Mouse (Mus musculus): ENCODE results near the gene Pex14.

GRCm38 (mm10) chr4:149144459-149144858 is 44.8 kb upstream of the Pex14 start:
- TF ChIP-seq FLI1 (IDR thresholded peaks at IDR 0.05; ENCODE audit: low read length): no peak
- TF ChIP-seq GATA1 (IDR thresholded peaks at IDR 0.05; ENCODE audit: borderline replicate concordance, low read length): no peak
